Mouse (Mus musculus): ENCODE measurements around the gene Dlg2. TPM values are rescaled to one million over a fixed set of nuclear protein-coding genes. Genes with fewer than 3 reads are reported as not detected.

Gene Dlg2
- total RNA-seq, 2 experiments from 2014 or later, result 0.36 to 0.72 TPM

GRCm38 (mm10) chr7:90539481-90540402 lies 63.3 kb downstream of the Dlg2 start:
- intact Hi-C loops (cut with DNase I), result no loop called here
- no peak for DNase-seq

GRCm38 (mm10) chr7:90540811-90541323 lies 64.4 kb downstream of the Dlg2 start:
- intact Hi-C loops (cut with DNase I), result no loop called here
- DNase-seq, result no peak

- DNase-seq, result no peak
- intact Hi-C loops (cut with DNase I), result no loop called here
These were observed 76.9 kb downstream of the Dlg2 start for GRCm38 (mm10) chr7:90553399-90553798.

GRCm38 (mm10) chr7:90554421-90554820 lies 77.9 kb downstream of the Dlg2 start:
- intact Hi-C loops (cut with DNase I), result no loop called here
- DNase-seq, result no peak

GRCm38 (mm10) chr7:90569130-90569529 lies 92.7 kb downstream of the Dlg2 start:
- no peak for DNase-seq
- intact Hi-C loops (cut with DNase I), result no loop called here

- DNase-seq, result no peak
- intact Hi-C loops (cut with DNase I), result no loop called here
These were observed 111.3 kb downstream of the Dlg2 start for GRCm38 (mm10) chr7:90587795-90588194.

GRCm38 (mm10) chr7:90588318-90588717 lies 111.8 kb downstream of the Dlg2 start:
- DNase-seq, result no peak
- intact Hi-C loops (cut with DNase I), result no loop called here

GRCm38 (mm10) chr7:90609764-90610163 lies 133.3 kb downstream of the Dlg2 start:
- intact Hi-C loops (cut with DNase I), result no loop called here
- DNase-seq, result no peak

- intact Hi-C loops (cut with DNase I), result no loop called here
- DNase-seq, result no peak
These were observed 154.1 kb downstream of the Dlg2 start for GRCm38 (mm10) chr7:90630546-90630945.

- intact Hi-C loops (cut with DNase I), result no loop called here
- no peak for DNase-seq
These were observed 173.0 kb downstream of the Dlg2 start for GRCm38 (mm10) chr7:90649512-90649911.

- no peak for DNase-seq
- intact Hi-C loops (cut with DNase I), result no loop called here
These were observed 174.7 kb downstream of the Dlg2 start for GRCm38 (mm10) chr7:90651128-90651527.

- intact Hi-C loops (cut with DNase I), result no loop called here
- DNase-seq, result no peak
These were observed 175.1 kb downstream of the Dlg2 start for GRCm38 (mm10) chr7:90651611-90652010.

- intact Hi-C loops (cut with DNase I), result no loop called here
- DNase-seq, result no peak
These were observed 182.1 kb downstream of the Dlg2 start for GRCm38 (mm10) chr7:90658593-90658992.

GRCm38 (mm10) chr7:90694050-90694449 lies 217.6 kb downstream of the Dlg2 start:
- no peak for DNase-seq
- intact Hi-C loops (cut with DNase I), result no loop called here

- no peak for DNase-seq
- intact Hi-C loops (cut with DNase I), result no loop called here
These were observed 219.9 kb downstream of the Dlg2 start for GRCm38 (mm10) chr7:90696181-90696950.

GRCm38 (mm10) chr7:90703163-90703852 lies 226.8 kb downstream of the Dlg2 start:
- intact Hi-C loops (cut with DNase I), result no loop called here
- no peak for DNase-seq

GRCm38 (mm10) chr7:90703951-90704350 lies 227.5 kb downstream of the Dlg2 start:
- DNase-seq, result no peak
- intact Hi-C loops (cut with DNase I), result no loop called here

- intact Hi-C loops (cut with DNase I), result no loop called here
- no peak for DNase-seq
These were observed 257.6 kb downstream of the Dlg2 start for GRCm38 (mm10) chr7:90734086-90734485.

GRCm38 (mm10) chr7:90736369-90736768 lies 259.9 kb downstream of the Dlg2 start:
- no peak for DNase-seq
- intact Hi-C loops (cut with DNase I), result no loop called here

- no peak for DNase-seq
- intact Hi-C loops (cut with DNase I), result no loop called here
These were observed 272.2 kb downstream of the Dlg2 start for GRCm38 (mm10) chr7:90748636-90749035.

- intact Hi-C loops (cut with DNase I), result no loop called here
These were observed 311.5 kb downstream of the Dlg2 start for GRCm38 (mm10) chr7:90787945-90788344.

More at GRCm38 (mm10) chr7:90787945-90788344, 311.5 kb downstream of the Dlg2 start:
- DNase-seq, result no peak

Measured in gastrocnemius, postnatal 36 days (tissue).